Mouse (Mus musculus) limb, embryonic 14.5 days (tissue): ENCODE measurements around the gene Fars2. TPM values are rescaled to one million over a fixed set of nuclear protein-coding genes. Genes with fewer than 3 reads are reported as not detected.

Experiments
- ATAC-seq: fragments of 200-750 bp; cut with Nextera tagmentation; 2 replicates; pipeline ENCODE4 v1.8.0; 2017; ENCODE audit warnings: low read depth, moderate number of reproducible peaks, moderate TSS enrichment; ENCODE audit not compliant: low FRiP score
- DNase-seq: peaks from one replicate; pipeline ENCODE4 v3.0.0-alpha.2; 2015; ENCODE audit warnings: low spot score
- H3K27ac ChIP-seq: fragments of 300-500 bp; sonication (generic); replicated peaks from 2 replicates; pipeline ENCODE4 v1.5.1; 2014; ENCODE audit warnings: low read depth, mild to moderate bottlenecking, low read length, moderate library complexity, mixed read lengths
- H3K27me3 ChIP-seq: fragments of 300-500 bp; sonication (generic); 2 replicates; pipeline ENCODE4 v1.6.1; 2014; ENCODE audit warnings: low read length, mixed read lengths; ENCODE audit not compliant: control insufficient read depth, insufficient read depth
- H3K36me3 ChIP-seq: fragments of 300-500 bp; sonication (generic); 2 replicates; pipeline ENCODE4 v1.6.1; 2014; ENCODE audit warnings: mild to moderate bottlenecking, low read length, moderate library complexity, mixed read lengths; ENCODE audit not compliant: control insufficient read depth, insufficient read depth
- H3K4me1 ChIP-seq: fragments of 300-500 bp; sonication (generic); 2 replicates; pipeline ENCODE4 v1.6.1; 2014; ENCODE audit warnings: antibody characterized with exemption, low read length, mixed read lengths; ENCODE audit not compliant: control insufficient read depth, insufficient read depth
- H3K4me2 ChIP-seq: fragments of 300-500 bp; sonication (generic); replicated peaks from 2 replicates; pipeline ENCODE4 v1.6.1; 2014; ENCODE audit warnings: low read depth, mild to moderate bottlenecking, low read length, moderate library complexity; ENCODE audit not compliant: severe bottlenecking
- H3K4me3 ChIP-seq: fragments of 300-500 bp; sonication (generic); replicated peaks from 2 replicates; pipeline ENCODE4 v1.5.1; 2014; ENCODE audit warnings: low read length
- H3K9ac ChIP-seq: fragments of 300-500 bp; sonication (generic); 2 replicates; pipeline ENCODE4 v1.6.1; 2014; ENCODE audit warnings: mild to moderate bottlenecking, low read depth, low read length, moderate library complexity; ENCODE audit not compliant: severe bottlenecking
- H3K9me3 ChIP-seq: fragments of 300-500 bp; sonication (generic); 2 replicates; pipeline ENCODE4 v1.6.1; 2016; ENCODE audit warnings: low read length; ENCODE audit not compliant: control insufficient read depth
- POLR2A ChIP-seq: fragments of 200-500 bp; IDR thresholded peaks from 2 replicates; pipeline ENCODE4 v1.8.0; 2012; ENCODE audit warnings: inconsistent platforms, mild to moderate bottlenecking, moderate library complexity, borderline replicate concordance; ENCODE audit not compliant: insufficient read depth, insufficient read length; ENCODE audit errors: extremely low read depth
- WGBS: fragments of 180-500 bp; shearing (Covaris S2); extraction: QIAGEN DNeasy Blood & Tissue Kit; methylation state at CpG from one replicate; pipeline ENCODE4 v1.1.7; 2014; 5-methylcytosine and 5-hydroxymethylcytosine counted together
- polyA plus RNA-seq, 2 experiments: library from polyadenylated mRNA; depleted of rRNA in 1 of 2; stranded (reverse) in 1 of 2; unstranded in 1 of 2; fragments of >200 nt; fragmentation: Nextera tagmentation in 1 of 2; extraction: Ambion mirVana in 1 of 2; gene quantifications; 2 replicates each; pipeline versions ENCODE4 v1.2.1 to v1.2.3; 2012 to 2014

Fars2 gene
- polyA plus RNA-seq, 2 experiments: 27.6 to 35.2 TPM

GRCm38 (mm10) chr13:36282785-36283544 lies 165.8 kb downstream of the Fars2 start:
- Histone ChIP-seq H3K36me3 (no peaks in the 10 kb centered on the region), H3K9ac (no peak overlapping the region), H3K27me3 (no peaks in the 10 kb centered on the region), H3K4me1 (peaks cover 10% of the 10 kb centered on the region), H3K27ac (no peak overlapping the region), H3K4me3 (no peak overlapping the region), H3K9me3 (no peaks in the 10 kb centered on the region), H3K4me2 (0 out of 2 replicates have a peak overlapping the region, but pooled peaks have one; percentile 13)
- no peak for TF ChIP-seq POLR2A
- DNase-seq (peak; percentile 34), ATAC-seq (peak; percentile 60)
- 26% methylated on average over 7 of the region's 7 CpGs for WGBS

GRCm38 (mm10) chr13:36283545-36284067 lies 166.4 kb downstream of the Fars2 start:
- DNase-seq: no peak
- TF ChIP-seq POLR2A: no peak
- no peak overlapping the region for H3K4me2 ChIP-seq
- ATAC-seq: no peak
- WGBS: 45% methylated on average over 7 of the region's 7 CpGs
- no peaks in the 10 kb centered on the region for H3K27me3 ChIP-seq
- peaks cover 10% of the 10 kb centered on the region for H3K4me1 ChIP-seq
- no peaks in the 10 kb centered on the region for H3K36me3 ChIP-seq
- no peak overlapping the region for H3K9ac ChIP-seq
- no peak overlapping the region for H3K4me3 ChIP-seq
- no peaks in the 10 kb centered on the region for H3K9me3 ChIP-seq
- H3K27ac ChIP-seq: no peak overlapping the region

GRCm38 (mm10) chr13:36284097-36284496 lies 166.9 kb downstream of the Fars2 start:
- no peak overlapping the region for H3K27ac ChIP-seq
- H3K9me3 ChIP-seq: no peaks in the 10 kb centered on the region
- 90% methylated on average over 1 of the region's 1 CpGs for WGBS
- DNase-seq: no peak
- no peak overlapping the region for H3K9ac ChIP-seq
- ATAC-seq: no peak
- no peak overlapping the region for H3K4me3 ChIP-seq
- no peaks in the 10 kb centered on the region for H3K27me3 ChIP-seq
- peaks cover 10% of the 10 kb centered on the region for H3K4me1 ChIP-seq
- H3K36me3 ChIP-seq: no peaks in the 10 kb centered on the region
- no peak for TF ChIP-seq POLR2A
- H3K4me2 ChIP-seq: no peak overlapping the region

GRCm38 (mm10) chr13:36285235-36285634 lies 168.0 kb downstream of the Fars2 start:
- no peak overlapping the region for H3K9ac ChIP-seq
- 86% methylated on average over 2 of the region's 2 CpGs for WGBS
- H3K27ac ChIP-seq: no peak overlapping the region
- H3K4me2 ChIP-seq: no peak overlapping the region
- peaks cover 10% of the 10 kb centered on the region for H3K4me1 ChIP-seq
- no peak overlapping the region for H3K4me3 ChIP-seq
- no peak for ATAC-seq
- H3K36me3 ChIP-seq: no peaks in the 10 kb centered on the region
- TF ChIP-seq POLR2A: no peak
- no peak for DNase-seq
- no peaks in the 10 kb centered on the region for H3K27me3 ChIP-seq
- H3K9me3 ChIP-seq: no peaks in the 10 kb centered on the region

GRCm38 (mm10) chr13:36293511-36293910 lies 176.3 kb downstream of the Fars2 start:
- TF ChIP-seq POLR2A: no peak
- no peaks in the 10 kb centered on the region for H3K27me3 ChIP-seq
- H3K9me3 ChIP-seq: no peaks in the 10 kb centered on the region
- H3K36me3 ChIP-seq: no peaks in the 10 kb centered on the region
- 23% methylated on average over 3 of the region's 3 CpGs for WGBS
- no peak overlapping the region for H3K9ac ChIP-seq
- H3K27ac ChIP-seq: 0 out of 2 replicates have a peak overlapping the region, but pooled peaks have one; percentile 0
- H3K4me2 ChIP-seq: no peak overlapping the region
- H3K4me1 ChIP-seq: peaks cover 22% of the 10 kb centered on the region
- no peak for ATAC-seq
- DNase-seq: no peak
- H3K4me3 ChIP-seq: no peak overlapping the region
